Mouse (Mus musculus): ENCODE results near the gene Hoxb1.

The Hoxb1 gene

DNA sequence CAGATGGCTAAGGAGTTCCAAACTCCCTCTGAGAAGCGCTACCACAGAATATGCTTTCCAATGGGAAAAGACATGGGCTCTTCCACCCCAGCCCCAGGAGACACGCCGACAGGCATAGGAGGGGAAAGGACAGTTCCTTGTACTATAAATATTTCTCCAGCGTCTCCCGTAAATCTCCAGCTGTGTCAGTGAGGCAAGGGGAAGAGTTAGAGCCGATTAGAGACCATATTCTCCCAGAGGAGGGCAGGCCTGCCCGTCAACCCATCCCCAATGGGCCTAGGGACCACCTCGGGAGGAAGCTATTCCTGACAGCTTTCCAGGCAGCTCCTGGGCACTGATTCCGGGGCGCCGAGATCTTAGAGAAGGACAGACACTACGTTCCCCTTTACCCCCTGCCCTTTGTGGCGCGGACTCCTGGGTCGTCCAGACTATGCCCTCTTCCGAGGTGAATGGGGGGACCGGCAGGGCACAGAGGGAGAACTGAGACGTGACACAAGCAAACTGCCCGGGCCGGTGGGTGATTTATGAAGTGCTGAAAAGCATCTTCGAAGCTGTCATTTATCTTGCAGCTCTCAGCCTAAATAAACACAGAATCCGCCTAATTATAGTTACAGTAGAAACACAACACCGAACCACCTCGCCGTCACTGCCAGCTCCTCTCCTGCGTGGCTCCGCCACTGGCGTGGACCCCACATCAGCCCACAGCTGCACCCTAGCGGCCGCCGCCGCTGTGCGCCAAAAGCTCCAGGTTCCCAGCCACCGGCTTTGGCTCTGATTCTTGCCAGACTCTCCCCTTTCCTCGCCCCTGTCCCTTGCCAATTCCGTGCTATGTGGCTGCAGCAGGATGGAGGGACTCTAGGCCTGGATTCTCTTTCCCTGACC lies 41.9 kb downstream of the Hoxb1 start:
- DNase-seq: no peak

- no peak for DNase-seq
These were observed 42.9 kb downstream of the Hoxb1 start for GRCm38 (mm10) chr11:96408234-96409010.

GRCm38 (mm10) chr11:96411019-96411418 lies 45.5 kb downstream of the Hoxb1 start:
- DNase-seq: no peak

- no peak for DNase-seq
These were observed 46.4 kb downstream of the Hoxb1 start for GRCm38 (mm10) chr11:96411934-96412333.

DNA sequence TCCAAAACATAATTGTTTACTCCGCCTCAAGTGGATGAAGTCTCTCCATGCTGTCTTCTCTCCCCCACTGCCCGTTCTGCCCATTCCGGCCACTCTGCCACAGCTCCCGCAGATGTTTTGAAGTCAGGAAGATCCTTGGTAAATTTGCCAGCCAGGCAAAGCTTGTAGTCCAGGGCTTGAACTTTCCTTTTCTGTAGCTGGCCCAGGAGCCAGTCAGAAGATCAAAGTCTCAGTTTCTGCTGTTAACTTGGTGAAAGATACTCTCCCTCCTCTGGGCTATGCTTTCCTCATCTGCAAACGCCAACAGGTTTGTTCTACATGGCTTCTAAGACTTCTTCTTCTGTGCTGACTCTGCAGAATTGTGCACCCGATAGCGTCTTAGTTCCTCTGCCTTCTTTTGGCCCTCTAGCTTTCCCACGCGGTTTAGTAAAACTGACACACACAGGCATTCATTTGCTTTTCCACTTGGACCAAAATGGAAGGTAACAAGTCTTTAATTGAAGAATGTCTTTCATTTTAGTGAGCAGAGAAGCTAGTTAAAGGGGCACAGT lies 47.5 kb downstream of the Hoxb1 start:
- DNase-seq: no peak

DNA sequence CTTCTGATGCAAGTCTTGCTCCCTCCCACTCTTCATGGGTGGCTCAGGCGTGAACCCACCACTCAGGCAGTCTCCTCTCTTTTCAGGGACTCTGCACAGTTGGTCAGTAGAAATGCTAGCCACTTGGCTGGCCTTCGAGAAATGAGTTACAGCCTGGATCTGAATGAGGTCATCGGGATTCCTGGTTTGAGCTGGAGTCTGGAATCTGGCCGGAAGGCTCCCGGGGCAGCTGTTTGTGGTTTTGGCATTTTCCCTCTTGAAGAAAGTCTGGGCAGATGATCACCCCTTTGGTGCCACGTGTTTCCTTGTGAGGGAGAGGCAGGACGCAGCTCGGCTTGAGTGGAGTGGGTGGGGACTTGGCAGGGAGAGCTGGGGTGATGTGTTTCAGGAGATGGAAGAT lies 48.0 kb downstream of the Hoxb1 start:
- DNase-seq: peak in 1 of 2 experiments; percentile 1

- DNase-seq: no peak
These were observed 48.5 kb downstream of the Hoxb1 start for GRCm38 (mm10) chr11:96414002-96414401.

Data from cerebellum, postnatal 36 days (tissue).